Mouse (Mus musculus) heart, postnatal 0 days (tissue): ENCODE data around the gene Pds5a. TPM values are rescaled to one million over a fixed set of nuclear protein-coding genes. Genes with fewer than 3 reads are reported as not detected.

Source experiments
- ATAC-seq: fragments of 200-750 bp; cut with Nextera tagmentation; 2 replicates; pipeline ENCODE4 v1.8.0; 2017; ENCODE audit warnings: low read depth, moderate number of reproducible peaks, moderate library complexity; ENCODE audit not compliant: insufficient read depth
- DNase-seq: peaks from one replicate; pipeline ENCODE4 v3.0.0-alpha.2; 2016; ENCODE audit warnings: low spot score
- H3K27ac ChIP-seq: fragments of 300-500 bp; sonication (generic); 2 replicates; pipeline ENCODE4 v1.5.1; 2014; ENCODE audit warnings: low read depth, mild to moderate bottlenecking
- H3K27me3 ChIP-seq: fragments of 300-500 bp; sonication (generic); 2 replicates; pipeline ENCODE4 v1.6.1; 2014; ENCODE audit warnings: low read length, mixed read lengths; ENCODE audit not compliant: control insufficient read depth, insufficient read depth
- H3K36me3 ChIP-seq: fragments of 300-500 bp; sonication (generic); replicated peaks from 2 replicates; pipeline ENCODE4 v1.6.1; 2014; ENCODE audit warnings: low read length, mixed read lengths; ENCODE audit not compliant: control insufficient read depth, insufficient read depth
- H3K4me1 ChIP-seq: fragments of 300-500 bp; sonication (generic); 2 replicates; pipeline ENCODE4 v1.6.1; 2014; ENCODE audit warnings: antibody characterized with exemption; ENCODE audit not compliant: control insufficient read depth, insufficient read depth
- H3K4me2 ChIP-seq: fragments of 300-500 bp; sonication (generic); 2 replicates; pipeline ENCODE4 v1.6.1; 2014; ENCODE audit warnings: low read depth, mild to moderate bottlenecking, low read length, moderate library complexity
- H3K4me3 ChIP-seq: fragments of 300-500 bp; sonication (generic); 2 replicates; pipeline ENCODE4 v1.5.1; 2014; ENCODE audit warnings: low read depth, low read length
- H3K9ac ChIP-seq: fragments of 300-500 bp; sonication (generic); replicated peaks from 2 replicates; pipeline ENCODE4 v1.6.1; 2014; ENCODE audit warnings: low read depth, low read length, mixed read lengths
- H3K9me3 ChIP-seq: fragments of 300-500 bp; sonication (generic); replicated peaks from 2 replicates; pipeline ENCODE4 v1.6.1; 2016; ENCODE audit warnings: low read length; ENCODE audit not compliant: control insufficient read depth
- CTCF ChIP-seq: IDR thresholded peaks from 2 replicates; pipeline ENCODE4 v1.5.1; 2016; ENCODE audit warnings: antibody characterized with exemption, control low read depth, low read depth
- EP300 ChIP-seq: IDR thresholded peaks from 2 replicates; pipeline ENCODE4 v1.6.1; 2016; ENCODE audit warnings: antibody characterized with exemption, low read depth
- WGBS: fragments of 180-500 bp; shearing (Covaris S2); extraction: QIAGEN DNeasy Blood & Tissue Kit; methylation state at CpG from one replicate; pipeline ENCODE4 v1.1.7; 2014; 5-methylcytosine and 5-hydroxymethylcytosine counted together
- polyA plus RNA-seq: library from polyadenylated mRNA; unstranded; fragments of >200 nt; fragmentation: Nextera tagmentation; extraction: Ambion mirVana; gene quantifications from 2 replicates; pipeline ENCODE4 v1.2.1, GENCODE M21; 2015
- total RNA-seq: library from RNA; depleted of rRNA; stranded (reverse); fragments of >200 nt; gene quantifications from 2 replicates; pipeline ENCODE4 v1.2.3, GENCODE M21; 2014; ENCODE audit warnings: low replicate concordance; rRNA removed

Pds5a gene
- total RNA-seq (57.9 and 91.3 TPM in 2 replicates), polyA plus RNA-seq (13.2 and 15.4 TPM in 2 replicates)

- Histone ChIP-seq H3K4me2 (peak within 1 kb of the TSS; percentile 73), H3K27me3 (no peaks in the 10 kb centered on the region), H3K9ac (peak within 1 kb of the TSS; percentile 94), H3K36me3 (peaks cover 7% of the 10 kb centered on the region; the same call in 1 of the 2 replicates), H3K9me3 (no peaks in the 10 kb centered on the region), H3K4me3 (peak within 1 kb of the TSS; percentile 98), H3K27ac (peak within 1 kb of the TSS; percentile 98), H3K4me1 (peaks cover 7% of the 10 kb centered on the region)
- peak; percentile 89 for ATAC-seq
- DNase-seq, result peak; percentile 92
- peak; percentile 28 for TF ChIP-seq CTCF
- no peak for TF ChIP-seq EP300
- under 1% methylated on average over 90 of the region's 140 CpGs for WGBS
Measured at GRCm38 (mm10) chr5:65697836-65698758, at the start of gene Pds5a. Gene Pds5a (minus strand): TSS chr5:65698273.

- H3K4me3 ChIP-seq, result no peak overlapping the region
- no peak for DNase-seq
Measured at GRCm38 (mm10) chr5:65746908-65747307, 48.8 kb upstream of the Pds5a start.

GRCm38 (mm10) chr5:65739366-65739765 is 41.3 kb upstream of the Pds5a start:
- no peak overlapping the region for H3K27ac ChIP-seq
- no peaks in the 10 kb centered on the region for H3K36me3 ChIP-seq
- H3K9ac ChIP-seq, result no peak overlapping the region
- DNase-seq (no peak), ATAC-seq (no peak)
- no peaks in the 10 kb centered on the region for H3K27me3 ChIP-seq
- H3K4me2 ChIP-seq, result no peak overlapping the region
- WGBS, result 90% methylated on average over 3 of the region's 3 CpGs
- H3K9me3 ChIP-seq, result no peaks in the 10 kb centered on the region
- no peak overlapping the region for H3K4me3 ChIP-seq
- no peaks in the 10 kb centered on the region for H3K4me1 ChIP-seq
- no peak for TF ChIP-seq EP300

More at GRCm38 (mm10) chr5:65746908-65747307, 48.8 kb upstream of the Pds5a start:
- H3K27me3 ChIP-seq, result no peaks in the 10 kb centered on the region
- no peak for ATAC-seq
- H3K27ac ChIP-seq, result no peak overlapping the region
- H3K4me2 ChIP-seq, result no peak overlapping the region
- H3K4me1 ChIP-seq, result 0 out of 2 replicates have a peak, but pooled peaks cover under 1% of the 10 kb centered on the region
- no peaks in the 10 kb centered on the region for H3K9me3 ChIP-seq
- WGBS, result 77% methylated on average over 5 of the region's 5 CpGs
- H3K9ac ChIP-seq, result no peak overlapping the region
- no peaks in the 10 kb centered on the region for H3K36me3 ChIP-seq
- TF ChIP-seq EP300, result no peak
- TF ChIP-seq CTCF, result no peak

GRCm38 (mm10) chr5:65735601-65736000 is 37.5 kb upstream of the Pds5a start:
- Histone ChIP-seq H3K36me3 (no peaks in the 10 kb centered on the region), H3K4me2 (no peak overlapping the region), H3K4me1 (peaks cover 7% of the 10 kb centered on the region), H3K9ac (no peak overlapping the region), H3K4me3 (no peak overlapping the region), H3K27ac (no peak overlapping the region), H3K27me3 (no peaks in the 10 kb centered on the region), H3K9me3 (no peaks in the 10 kb centered on the region)
- no peak for DNase-seq
- TF ChIP-seq EP300 (no peak), CTCF (no peak)
- no peak for ATAC-seq
- WGBS, result 63% methylated on average over 2 of the region's 2 CpGs

- ATAC-seq (peak; percentile 87), DNase-seq (peak; percentile 80)
- H3K9ac ChIP-seq, result no peak overlapping the region
- WGBS, result 27% methylated on average over 9 of the region's 9 CpGs
- peak overlapping the region; percentile 74 for H3K27ac ChIP-seq
- peaks cover 7% of the 10 kb centered on the region for H3K4me1 ChIP-seq
- no peaks in the 10 kb centered on the region for H3K27me3 ChIP-seq
- no peaks in the 10 kb centered on the region for H3K36me3 ChIP-seq
- TF ChIP-seq EP300 (0 out of 2 replicates have a peak, but pooled peaks have one; percentile 32), CTCF (no peak)
- no peaks in the 10 kb centered on the region for H3K9me3 ChIP-seq
- H3K4me2 ChIP-seq, result no peak overlapping the region
- no peak overlapping the region for H3K4me3 ChIP-seq
Measured at GRCm38 (mm10) chr5:65731173-65732007, 33.3 kb upstream of the Pds5a start.
